Mouse (Mus musculus) forebrain, postnatal 0 days (tissue): ENCODE data around the gene Gpatch2l. TPM values are rescaled to one million over a fixed set of nuclear protein-coding genes. Genes with fewer than 3 reads are reported as not detected.

Experiments
- ATAC-seq: fragments of 200-750 bp; cut with Nextera tagmentation; 2 replicates; pipeline ENCODE4 v1.8.0; 2017; ENCODE audit warnings: mild to moderate bottlenecking, moderate library complexity
- DNase-seq: peaks from one replicate; pipeline ENCODE4 v3.0.0-alpha.2; 2015
- H3K27ac ChIP-seq: fragments of 300-500 bp; sonication (generic); 2 replicates; pipeline ENCODE4 v1.5.1; 2014; ENCODE audit warnings: low read depth, mild to moderate bottlenecking, antibody characterized with exemption, low read length, moderate library complexity, mixed read lengths
- H3K27me3 ChIP-seq: fragments of 300-500 bp; sonication (generic); 2 replicates; pipeline ENCODE4 v1.6.1; 2014; ENCODE audit warnings: mild to moderate bottlenecking, low read length, mixed read lengths; ENCODE audit not compliant: insufficient read depth
- H3K36me3 ChIP-seq: fragments of 300-500 bp; sonication (generic); 2 replicates; pipeline ENCODE4 v1.6.1; 2014; ENCODE audit warnings: mild to moderate bottlenecking, moderate library complexity; ENCODE audit not compliant: insufficient read depth
- H3K4me1 ChIP-seq: fragments of 300-500 bp; sonication (generic); 2 replicates; pipeline ENCODE4 v1.6.1; 2014; ENCODE audit warnings: antibody characterized with exemption; ENCODE audit not compliant: insufficient read depth
- H3K4me2 ChIP-seq: fragments of 300-500 bp; sonication (generic); 2 replicates; pipeline ENCODE4 v1.6.1; 2014; ENCODE audit warnings: low read depth, mild to moderate bottlenecking, moderate library complexity
- H3K4me3 ChIP-seq: fragments of 300-500 bp; sonication (generic); 2 replicates; pipeline ENCODE4 v1.5.1; 2014; ENCODE audit warnings: low read depth, low read length, mixed read lengths
- H3K9ac ChIP-seq: fragments of 300-500 bp; sonication (generic); 2 replicates; pipeline ENCODE4 v1.6.1; 2014; ENCODE audit warnings: mild to moderate bottlenecking
- H3K9me3 ChIP-seq: fragments of 300-500 bp; sonication (generic); 2 replicates; pipeline ENCODE4 v1.6.1; 2016; ENCODE audit warnings: low read length
- CTCF ChIP-seq: sonication (generic); IDR thresholded peaks from 2 replicates; pipeline ENCODE4 v1.5.1; 2016; ENCODE audit warnings: antibody characterized with exemption, control low read depth, low read depth
- WGBS: fragments of 180-500 bp; shearing (Covaris S2); extraction: QIAGEN DNeasy Blood & Tissue Kit; methylation state at CpG from one replicate; pipeline ENCODE4 v1.1.7; 2014; 5-methylcytosine and 5-hydroxymethylcytosine counted together
- polyA plus RNA-seq: library from polyadenylated mRNA; unstranded; fragments of >200 nt; fragmentation: Nextera tagmentation; extraction: Ambion mirVana; gene quantifications from 2 replicates; pipeline ENCODE4 v1.2.1, GENCODE M21; 2015
- total RNA-seq: library from RNA; depleted of rRNA; stranded (reverse); fragments of >200 nt; gene quantifications from 2 replicates; pipeline ENCODE4 v1.2.3, GENCODE M21; 2014; rRNA removed

Gene Gpatch2l
- total RNA-seq: 34.6 and 41.0 TPM in 2 replicates
- 16.4 and 21.5 TPM in 2 replicates for polyA plus RNA-seq

DNA sequence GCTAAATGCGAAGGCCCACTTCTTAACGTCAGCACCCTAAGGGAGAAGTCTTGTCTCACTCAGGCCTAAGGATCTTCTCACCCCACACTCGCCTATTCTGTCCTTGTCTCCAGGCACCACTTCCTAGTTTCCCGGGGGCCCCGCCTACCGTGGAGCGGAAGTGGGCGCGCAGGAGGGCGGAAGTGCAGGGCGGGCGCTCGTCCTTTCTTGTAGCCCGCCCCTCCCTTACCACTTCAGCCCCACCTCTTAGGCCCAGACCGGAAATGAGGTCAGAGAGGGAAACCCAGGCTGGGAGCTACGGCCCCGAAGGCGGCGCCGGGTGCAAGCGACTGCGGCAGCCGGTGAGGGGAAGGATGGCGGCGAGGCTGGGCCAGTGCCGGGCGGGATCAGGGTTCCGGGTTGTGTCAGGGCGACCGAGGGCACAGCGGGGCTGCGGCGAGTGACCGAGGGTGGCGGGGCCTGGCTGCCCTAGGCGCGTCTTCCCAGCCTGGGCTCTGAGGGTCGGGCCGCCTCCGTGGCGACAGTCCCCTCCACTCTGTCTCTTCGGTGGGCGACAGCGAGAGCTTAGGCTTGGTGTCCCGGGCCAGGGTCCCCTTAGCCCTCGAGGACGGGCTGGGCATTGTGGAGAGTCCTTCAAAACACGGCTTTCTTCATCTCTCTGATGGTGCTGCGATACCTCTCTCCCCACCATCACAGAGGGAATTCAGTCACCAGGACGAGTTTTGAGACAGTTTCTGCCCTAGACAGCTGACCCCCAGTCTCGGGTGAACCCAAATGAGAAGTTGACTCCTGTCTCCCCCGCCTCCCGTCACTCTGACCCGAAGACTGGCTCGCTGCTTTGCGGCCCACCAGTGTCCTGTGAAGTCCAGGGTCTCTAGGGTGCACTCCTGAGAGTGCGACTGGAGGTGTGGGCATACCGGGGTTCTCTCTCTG lies at the start of gene Gpatch2l:
Gene Gpatch2l, plus strand, starts transcription at position 255 of the 933 bp plus-strand sequence.
- peaks cover 19% of the 10 kb centered on the region for H3K36me3 ChIP-seq
- ATAC-seq (peak; percentile 100), DNase-seq (peak; percentile 95)
- peak within 1 kb of the TSS; percentile 95 for H3K4me2 ChIP-seq
- H3K9me3 ChIP-seq: no peaks in the 10 kb centered on the region
- H3K4me3 ChIP-seq: peak within 1 kb of the TSS; percentile 83
- H3K9ac ChIP-seq: peak within 1 kb of the TSS; percentile 74
- WGBS: 3% methylated on average over 46 of the region's 58 CpGs
- H3K4me1 ChIP-seq: peaks cover 17% of the 10 kb centered on the region
- TF ChIP-seq CTCF: 0 out of 2 replicates have a peak, but pooled peaks have one; percentile 2
- H3K27ac ChIP-seq: peak within 1 kb of the TSS; percentile 83
- H3K27me3 ChIP-seq: no peaks in the 10 kb centered on the region

GRCm38 (mm10) chr12:86192036-86192449 lies 49.6 kb upstream of the Gpatch2l start:
- ATAC-seq: peak; percentile 83
- H3K4me2 ChIP-seq: peak overlapping the region; percentile 29
- peak; percentile 65 for DNase-seq

GRCm38 (mm10) chr12:86196944-86197343 lies 44.7 kb upstream of the Gpatch2l start:
- DNase-seq: no peak
- Histone ChIP-seq H3K4me3 (no peak overlapping the region), H3K4me2 (no peak overlapping the region), H3K36me3 (no peaks in the 10 kb centered on the region), H3K27me3 (no peaks in the 10 kb centered on the region), H3K9me3 (no peaks in the 10 kb centered on the region), H3K4me1 (no peaks in the 10 kb centered on the region; the same call in 1 of the 2 replicates), H3K9ac (no peak overlapping the region), H3K27ac (no peak overlapping the region)
- WGBS: 93% methylated on average over 7 of the region's 7 CpGs
- TF ChIP-seq CTCF: no peak
- ATAC-seq: no peak

More at GRCm38 (mm10) chr12:86192036-86192449, 49.6 kb upstream of the Gpatch2l start:
- Histone ChIP-seq H3K4me3 (no peak overlapping the region), H3K36me3 (no peaks in the 10 kb centered on the region), H3K4me1 (no peaks in the 10 kb centered on the region; the same call in 1 of the 2 replicates), H3K27ac (no peak overlapping the region), H3K27me3 (no peaks in the 10 kb centered on the region), H3K9ac (no peak overlapping the region), H3K9me3 (no peaks in the 10 kb centered on the region)
- WGBS: 15% methylated on average over 15 of the region's 15 CpGs
- 0 out of 2 replicates have a peak, but pooled peaks have one; percentile 9 for TF ChIP-seq CTCF

- Histone ChIP-seq H3K27me3 (no peaks in the 10 kb centered on the region), H3K9me3 (no peaks in the 10 kb centered on the region), H3K4me3 (no peak overlapping the region), H3K27ac (no peak overlapping the region), H3K9ac (no peak overlapping the region), H3K36me3 (no peaks in the 10 kb centered on the region), H3K4me1 (no peaks in the 10 kb centered on the region), H3K4me2 (no peak overlapping the region)
- WGBS: 84% methylated on average over 8 of the region's 8 CpGs
- ATAC-seq (no peak), DNase-seq (no peak)
- no peak for TF ChIP-seq CTCF
Measured at GRCm38 (mm10) chr12:86203443-86204057, 38.1 kb upstream of the Gpatch2l start.

GRCm38 (mm10) chr12:86211099-86211520 lies 30.5 kb upstream of the Gpatch2l start:
- DNase-seq (no peak), ATAC-seq (0 out of 2 replicates have a peak, but pooled peaks have one; percentile 12)
- Histone ChIP-seq H3K27ac (no peak overlapping the region), H3K9ac (no peak overlapping the region), H3K4me3 (peak overlapping the region; percentile 17; the same call in 1 of the 2 replicates), H3K36me3 (no peaks in the 10 kb centered on the region), H3K27me3 (peaks cover 37% of the 10 kb centered on the region), H3K4me1 (0 out of 2 replicates have a peak, but pooled peaks cover 4% of the 10 kb centered on the region), H3K4me2 (peak overlapping the region; percentile 39), H3K9me3 (no peaks in the 10 kb centered on the region)
- no peak for TF ChIP-seq CTCF
- WGBS: under 1% methylated on average over 19 of the region's 19 CpGs

DNA sequence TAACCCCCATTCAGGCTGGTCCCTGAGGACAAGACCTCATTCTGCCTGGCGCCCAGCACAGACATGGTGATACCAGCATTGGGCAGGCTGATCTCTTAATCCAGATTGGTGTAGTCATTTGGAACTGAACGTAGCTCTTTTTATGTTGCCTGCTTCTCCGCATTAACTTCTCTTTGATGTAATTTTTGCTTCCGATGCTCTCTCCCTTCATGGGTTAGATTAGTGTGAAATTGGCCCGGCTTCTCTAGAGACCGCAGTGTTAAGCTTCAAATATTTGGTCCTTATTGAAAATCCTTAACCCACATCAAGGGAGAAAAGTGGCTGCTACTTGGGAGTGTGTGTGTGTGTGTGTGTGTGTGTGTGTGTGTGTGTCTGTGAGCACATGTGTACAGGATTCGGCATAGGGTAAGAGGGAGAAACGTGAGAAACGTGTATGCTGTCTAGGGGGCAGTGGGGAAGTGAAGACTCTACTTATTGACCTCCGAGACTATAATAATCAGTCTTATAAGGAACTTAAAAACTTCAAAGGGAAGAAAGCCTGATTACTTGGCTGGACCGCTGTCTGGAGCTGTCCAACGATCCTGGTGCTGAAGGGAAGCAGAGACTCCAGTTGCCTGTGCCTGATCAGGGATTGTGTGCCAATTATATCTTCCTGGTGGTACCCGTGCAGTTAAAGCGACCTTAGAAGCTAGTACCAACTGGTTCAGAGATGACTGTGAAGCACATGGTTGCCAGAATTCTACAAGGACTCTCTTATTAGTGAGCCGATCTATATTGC lies 28.8 kb upstream of the Gpatch2l start:
- peaks cover 37% of the 10 kb centered on the region for H3K27me3 ChIP-seq
- no peak overlapping the region for H3K9ac ChIP-seq
- H3K4me3 ChIP-seq: no peak overlapping the region
- no peak for TF ChIP-seq CTCF
- no peak overlapping the region for H3K27ac ChIP-seq
- no peaks in the 10 kb centered on the region for H3K36me3 ChIP-seq
- 0 out of 2 replicates have a peak, but pooled peaks cover 7% of the 10 kb centered on the region for H3K4me1 ChIP-seq
- H3K4me2 ChIP-seq: no peak overlapping the region
- DNase-seq: peak; percentile 40
- 38% methylated on average over 15 of the region's 15 CpGs for WGBS
- H3K9me3 ChIP-seq: no peaks in the 10 kb centered on the region
- no peak for ATAC-seq
